Mouse (Mus musculus) erythroblast, adult 5-6 weeks (primary cell): ENCODE results near the gene Smc6. TPM values are rescaled to one million over a fixed set of nuclear protein-coding genes. Genes with fewer than 3 reads are reported as not detected.

Experiments
- ATAC-seq: replicated peaks from 2 replicates; pipeline ENCODE4 v1.8.0; 2016; ENCODE audit warnings: moderate number of reproducible peaks, mild to moderate bottlenecking, moderate TSS enrichment, inconsistent platforms; ENCODE audit not compliant: poor library complexity, low FRiP score, severe bottlenecking
- total RNA-seq, 2 experiments: library from RNA; stranded (forward) in 1 of 2; stranded (reverse) in 1 of 2; fragments of 150-400 nt in 1 of 2; fragments of 200-764, 138-1000 nt in 1 of 2; gene quantifications; 2 replicates each; pipeline versions ENCODE4 v1.2.3 to v1.2.4; 2015 to 2017; ENCODE audit warnings: low replicate concordance in 2 of 2

Smc6 gene
- total RNA-seq (2015; ENCODE audit: low replicate concordance): 24.9 and 92.4 TPM in 2 replicates
- 69.2 and 192 TPM in 2 replicates for total RNA-seq (2017; ENCODE audit: low replicate concordance)

GRCm38 (mm10) chr12:11265382-11266281 is at the start of gene Smc6, which contains the start of gene Gen1:
Smc6 (plus strand) TSS chr12:11265886.
Gen1 (minus strand) TSS chr12:11265801.
- peak; percentile 91 for ATAC-seq

GRCm38 (mm10) chr12:11216454-11216853 is 49.2 kb upstream of the Smc6 start:
- no peak for ATAC-seq

GRCm38 (mm10) chr12:11217726-11218250 is 47.9 kb upstream of the Smc6 start:
- ATAC-seq: no peak

DNA sequence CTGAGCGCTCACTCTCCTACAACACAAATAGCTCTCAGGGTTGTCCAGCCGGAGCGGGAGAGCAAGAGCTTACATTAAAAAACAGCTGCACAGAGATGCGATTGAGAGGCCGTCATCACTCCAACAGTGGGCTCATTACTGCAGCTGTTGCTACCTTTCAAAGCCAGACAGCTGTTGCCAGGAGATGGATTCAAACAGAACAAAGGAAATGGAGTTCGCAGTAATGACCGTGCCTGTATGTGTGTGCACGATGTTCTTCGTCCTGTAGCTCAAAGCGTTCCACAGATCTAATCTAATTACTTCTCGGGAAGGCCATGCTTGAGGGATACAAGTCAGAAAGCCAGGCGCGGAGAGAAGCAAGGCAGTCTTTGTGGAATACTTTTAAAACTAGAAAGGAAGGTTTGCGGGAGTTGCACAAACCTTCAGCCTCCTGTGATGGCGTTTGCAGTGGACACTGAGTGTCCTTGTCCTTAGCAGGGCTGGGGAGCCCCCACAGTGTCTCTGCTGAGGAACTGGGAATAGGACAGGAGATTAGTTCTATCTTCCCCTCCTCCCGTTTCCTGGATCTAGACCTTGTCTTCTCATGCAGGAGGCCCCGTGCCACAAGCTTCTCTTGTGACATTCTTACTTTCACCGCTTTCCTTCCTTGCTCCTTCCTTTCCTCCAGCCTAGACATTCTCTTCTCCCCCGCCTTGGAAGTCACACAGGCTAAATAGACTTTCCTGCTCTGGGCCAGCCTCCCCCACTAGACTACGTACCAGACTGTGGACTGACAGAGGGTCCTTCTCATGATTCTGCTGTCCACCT is 44.0 kb upstream of the Smc6 start:
- ATAC-seq: no peak

GRCm38 (mm10) chr12:11222566-11222965 is 43.1 kb upstream of the Smc6 start:
- no peak for ATAC-seq

- ATAC-seq: no peak
These were observed 42.6 kb upstream of the Smc6 start for GRCm38 (mm10) chr12:11223090-11223489.

- no peak for ATAC-seq
These were observed 41.0 kb upstream of the Smc6 start for GRCm38 (mm10) chr12:11224722-11225121.

DNA sequence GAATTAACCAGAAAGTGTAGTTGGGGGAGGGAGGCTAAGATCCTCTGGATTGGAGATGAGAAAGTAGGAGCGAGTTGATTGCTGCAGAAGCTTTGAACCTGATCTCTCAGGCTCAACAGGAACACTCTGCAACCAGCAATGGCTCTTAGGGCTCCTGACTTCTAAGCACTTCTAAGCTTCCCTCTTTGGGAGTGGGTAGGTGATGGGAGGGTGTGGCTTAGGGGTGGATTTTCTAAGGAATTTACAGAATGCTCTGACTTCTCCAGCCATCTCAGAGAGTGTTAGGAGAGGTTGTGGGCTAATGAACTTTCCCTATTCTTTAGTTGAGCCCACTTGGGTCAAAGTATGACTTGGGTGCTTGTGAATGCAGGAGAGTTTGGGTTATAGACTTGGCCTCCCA is 39.6 kb upstream of the Smc6 start:
- ATAC-seq: no peak

DNA sequence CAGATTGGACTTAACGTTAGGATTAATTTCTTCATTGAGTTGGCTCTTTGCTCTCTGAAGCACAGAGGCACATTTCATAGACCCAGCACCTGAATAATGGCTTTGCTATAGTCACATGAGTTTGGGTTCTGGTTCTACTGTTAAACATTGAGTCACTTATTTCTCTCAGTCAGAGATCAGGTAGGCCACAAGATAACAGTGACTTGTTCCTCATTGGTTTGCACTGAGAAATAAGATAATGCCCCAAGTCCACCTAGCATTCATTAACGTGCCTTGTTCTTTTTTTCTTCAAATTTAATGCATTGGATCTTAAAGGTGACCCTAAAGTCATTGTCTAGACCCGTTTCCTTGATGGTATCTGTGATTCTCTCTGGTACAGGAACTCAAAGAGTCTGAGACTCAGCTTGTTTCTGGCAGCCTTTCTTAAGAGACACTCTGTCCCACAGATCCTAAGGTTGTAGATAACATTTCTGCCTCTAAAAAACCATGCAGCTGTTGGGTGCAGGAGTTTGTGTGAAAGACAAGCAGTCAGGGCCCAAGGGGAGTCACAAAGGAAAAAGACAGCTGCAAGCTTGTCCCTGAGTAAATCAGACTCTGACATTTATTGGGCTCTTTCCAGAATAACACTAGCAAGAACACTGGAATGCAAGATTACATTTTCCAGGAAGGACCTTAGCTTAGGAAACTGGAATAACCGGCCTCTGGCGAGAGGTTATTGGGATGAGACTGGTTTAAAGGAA is 39.0 kb upstream of the Smc6 start:
- ATAC-seq: no peak

GRCm38 (mm10) chr12:11230267-11230666 is 35.4 kb upstream of the Smc6 start:
- no peak for ATAC-seq

- no peak for ATAC-seq
These were observed 29.7 kb upstream of the Smc6 start for GRCm38 (mm10) chr12:11235996-11236395.

DNA sequence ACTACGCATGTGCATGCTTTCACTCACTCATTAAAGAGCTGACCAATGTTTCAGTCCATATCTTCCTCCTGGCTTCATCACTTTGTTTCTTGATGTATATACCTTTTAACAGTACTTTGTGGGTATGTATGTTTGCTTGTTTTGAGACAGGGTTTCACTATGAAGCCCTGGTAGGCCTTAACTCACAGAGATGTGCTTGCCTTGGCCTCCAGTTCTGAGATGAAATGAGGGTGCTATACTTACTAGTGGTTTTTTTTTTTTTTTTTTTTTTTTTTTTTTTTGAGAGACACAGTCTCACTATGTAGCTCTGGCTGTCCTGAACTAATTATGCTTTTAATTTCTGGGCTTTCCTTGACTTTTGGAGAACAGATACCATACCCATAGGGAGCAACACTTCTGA is 18.2 kb upstream of the Smc6 start:
- ATAC-seq: no peak

DNA sequence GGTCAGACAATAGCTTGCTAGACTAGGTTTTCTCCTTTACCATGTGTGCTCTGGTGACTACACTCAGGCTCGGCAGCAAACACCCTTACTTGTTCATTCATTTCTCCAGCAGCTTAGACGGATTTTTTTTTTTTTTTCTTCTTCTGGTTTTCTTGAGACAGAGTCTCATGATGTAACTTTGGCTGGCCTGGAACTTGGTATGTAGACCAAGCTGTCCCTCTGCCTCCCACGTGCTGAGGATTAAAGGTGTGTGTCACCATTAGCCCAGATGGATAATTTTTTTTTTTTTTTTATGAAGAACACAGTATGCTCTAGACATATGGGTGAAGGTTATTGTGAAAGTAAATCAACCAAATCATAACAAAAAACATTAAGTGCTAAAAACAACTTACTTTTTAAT is 15.4 kb upstream of the Smc6 start:
- no peak for ATAC-seq

GRCm38 (mm10) chr12:11264895-11265294 is 791 bp upstream of the Smc6 start:
- no peak for ATAC-seq

- ATAC-seq: peak; percentile 38; the same call in 1 of the 2 replicates
These were observed 748 bp downstream of the Smc6 start for GRCm38 (mm10) chr12:11266282-11266985.

DNA sequence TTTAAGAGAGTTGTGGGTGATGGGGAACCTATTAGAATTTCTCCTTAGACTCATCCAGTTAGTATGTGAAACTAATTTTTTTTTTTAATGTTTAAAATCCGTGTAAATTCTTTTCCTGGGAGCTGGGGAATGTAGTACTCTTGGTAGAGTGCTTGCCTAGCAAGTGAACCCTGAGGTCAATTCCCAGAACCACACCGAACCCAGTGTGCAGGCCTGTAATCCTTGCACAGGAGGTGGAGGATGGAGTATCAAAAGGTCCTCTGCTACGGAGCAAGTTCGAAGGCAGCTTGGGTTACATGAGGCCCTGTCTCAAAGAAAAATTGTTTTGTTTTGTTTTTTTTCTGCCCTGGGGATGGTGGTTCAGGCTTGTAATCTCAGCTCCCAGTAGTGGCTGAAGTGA is 1.3 kb downstream of the Smc6 start:
- no peak for ATAC-seq

GRCm38 (mm10) chr12:11272568-11272967 is 6.9 kb downstream of the Smc6 start:
- ATAC-seq: no peak

GRCm38 (mm10) chr12:11273185-11273584 is 7.5 kb downstream of the Smc6 start:
- ATAC-seq: no peak

GRCm38 (mm10) chr12:11276632-11277031 is 10.9 kb downstream of the Smc6 start:
- no peak for ATAC-seq
